Mouse (Mus musculus) heart, embryonic 16.5 days (tissue): ENCODE data around the gene Btbd9. TPM values are rescaled to one million over a fixed set of nuclear protein-coding genes. Genes with fewer than 3 reads are reported as not detected.
A peak's percentile ranks its signal among the peaks of the same experiment; 100 is the strongest.

ENCODE experiments used
- ATAC-seq: fragments of 200-750 bp; cut with Nextera tagmentation; replicated peaks from 2 replicates; pipeline ENCODE4 v1.8.0; 2017; ENCODE audit warnings: moderate number of reproducible peaks; ENCODE audit not compliant: insufficient read depth, low FRiP score; ENCODE audit errors: extremely low read depth
- H3K27ac ChIP-seq: fragments of 300-500 bp; sonication (generic); 2 replicates; pipeline ENCODE4 v1.5.1; 2014; ENCODE audit warnings: mild to moderate bottlenecking, low read length, control low read depth, moderate library complexity
- H3K27me3 ChIP-seq: fragments of 300-500 bp; sonication (generic); 2 replicates; pipeline ENCODE4 v1.6.1; 2014; ENCODE audit warnings: low read length, mixed read lengths; ENCODE audit not compliant: control insufficient read depth, insufficient read depth
- H3K36me3 ChIP-seq: fragments of 300-500 bp; sonication (generic); 2 replicates; pipeline ENCODE4 v1.6.1; 2014; ENCODE audit not compliant: control insufficient read depth, insufficient read depth
- H3K4me1 ChIP-seq: fragments of 300-500 bp; sonication (generic); 2 replicates; pipeline ENCODE4 v1.6.1; 2014; ENCODE audit warnings: low read length, mixed read lengths; ENCODE audit not compliant: control insufficient read depth, insufficient read depth
- H3K4me2 ChIP-seq: fragments of 300-500 bp; sonication (generic); 2 replicates; pipeline ENCODE4 v1.6.1; 2014; ENCODE audit warnings: low read depth, mild to moderate bottlenecking, control low read depth, low read length
- H3K4me3 ChIP-seq: fragments of 300-500 bp; sonication (generic); 2 replicates; pipeline ENCODE4 v1.5.1; 2014; ENCODE audit warnings: mild to moderate bottlenecking, control low read depth, low read length
- H3K9ac ChIP-seq: fragments of 300-500 bp; sonication (generic); 2 replicates; pipeline ENCODE4 v1.6.1; 2014; ENCODE audit warnings: low read length, control low read depth
- H3K9me3 ChIP-seq: fragments of 300-500 bp; sonication (generic); replicated peaks from 2 replicates; pipeline ENCODE4 v1.6.1; 2016; ENCODE audit warnings: low read length; ENCODE audit not compliant: control insufficient read depth
- WGBS: fragments of 180-500 bp; shearing (Covaris S2); extraction: QIAGEN DNeasy Blood & Tissue Kit; methylation state at CpG from one replicate; pipeline ENCODE4 v1.1.7; 2014; 5-methylcytosine and 5-hydroxymethylcytosine counted together
- polyA plus RNA-seq: library from polyadenylated mRNA; unstranded; fragments of >200 nt; fragmentation: Nextera tagmentation; extraction: Ambion mirVana; gene quantifications from 2 replicates; pipeline ENCODE4 v1.2.1, GENCODE M21; 2015

The Btbd9 gene
- polyA plus RNA-seq, 1 experiment from 2014 or later: 38.9 TPM

GRCm38 (mm10) chr17:30490086-30490485 is 86.2 kb downstream of the Btbd9 start:
- no peaks in the 10 kb centered on the region for H3K27me3 ChIP-seq
- no peak overlapping the region for H3K27ac ChIP-seq
- H3K4me1 ChIP-seq: no peaks in the 10 kb centered on the region
- no peaks in the 10 kb centered on the region for H3K9me3 ChIP-seq
- no peak overlapping the region for H3K4me2 ChIP-seq
- WGBS: 89% methylated on average over 5 of the region's 5 CpGs
- no peak overlapping the region for H3K9ac ChIP-seq
- H3K4me3 ChIP-seq: no peak overlapping the region
- no peaks in the 10 kb centered on the region for H3K36me3 ChIP-seq
- no peak for ATAC-seq

GRCm38 (mm10) chr17:30489629-30490028 is 86.7 kb downstream of the Btbd9 start:
- Histone ChIP-seq H3K27me3 (no peaks in the 10 kb centered on the region), H3K4me1 (peaks cover 4% of the 10 kb centered on the region), H3K4me3 (no peak overlapping the region), H3K27ac (no peak overlapping the region), H3K36me3 (no peaks in the 10 kb centered on the region), H3K9me3 (no peaks in the 10 kb centered on the region), H3K4me2 (no peak overlapping the region), H3K9ac (no peak overlapping the region)
- WGBS: 73% methylated on average over 7 of the region's 7 CpGs
- no peak for ATAC-seq

GRCm38 (mm10) chr17:30487695-30488094 is 88.6 kb downstream of the Btbd9 start:
- H3K9ac ChIP-seq: no peak overlapping the region
- WGBS: 76% methylated on average over 5 of the region's 5 CpGs
- H3K27ac ChIP-seq: no peak overlapping the region
- H3K9me3 ChIP-seq: no peaks in the 10 kb centered on the region
- no peaks in the 10 kb centered on the region for H3K36me3 ChIP-seq
- H3K4me1 ChIP-seq: peaks cover 11% of the 10 kb centered on the region
- no peak overlapping the region for H3K4me2 ChIP-seq
- H3K4me3 ChIP-seq: no peak overlapping the region
- H3K27me3 ChIP-seq: no peaks in the 10 kb centered on the region
- no peak for ATAC-seq

GRCm38 (mm10) chr17:30485067-30485854 is 91.0 kb downstream of the Btbd9 start:
- 78% methylated on average over 4 of the region's 4 CpGs for WGBS
- Histone ChIP-seq H3K27ac (peak overlapping the region; percentile 48), H3K27me3 (no peaks in the 10 kb centered on the region), H3K36me3 (no peaks in the 10 kb centered on the region), H3K9me3 (no peaks in the 10 kb centered on the region), H3K4me1 (peaks cover 11% of the 10 kb centered on the region), H3K4me2 (no peak overlapping the region), H3K9ac (no peak overlapping the region), H3K4me3 (no peak overlapping the region)
- ATAC-seq: no peak

- Histone ChIP-seq H3K4me2 (no peak overlapping the region), H3K9me3 (no peaks in the 10 kb centered on the region), H3K36me3 (no peaks in the 10 kb centered on the region), H3K27me3 (no peaks in the 10 kb centered on the region), H3K4me3 (no peak overlapping the region), H3K27ac (peak overlapping the region; percentile 48), H3K4me1 (peaks cover 11% of the 10 kb centered on the region), H3K9ac (no peak overlapping the region)
- peak; percentile 79 for ATAC-seq
- 53% methylated on average over 1 of the region's 1 CpGs for WGBS
Observed at GRCm38 (mm10) chr17:30484446-30485066, 91.7 kb downstream of the Btbd9 start.

- H3K4me1 ChIP-seq: peaks cover 11% of the 10 kb centered on the region
- whole genome bisulfite sequencing: 92% methylated on average over 6 of the region's 6 CpGs
- H3K27me3 ChIP-seq: no peaks in the 10 kb centered on the region
- ATAC-seq: no peak
- no peaks in the 10 kb centered on the region for H3K36me3 ChIP-seq
- no peak overlapping the region for H3K27ac ChIP-seq
- H3K4me3 ChIP-seq: no peak overlapping the region
- H3K9me3 ChIP-seq: no peaks in the 10 kb centered on the region
- no peak overlapping the region for H3K9ac ChIP-seq
- no peak overlapping the region for H3K4me2 ChIP-seq
Observed at GRCm38 (mm10) chr17:30481766-30482165, 94.5 kb downstream of the Btbd9 start.

- Histone ChIP-seq H3K27me3 (no peaks in the 10 kb centered on the region), H3K36me3 (no peaks in the 10 kb centered on the region), H3K9me3 (no peaks in the 10 kb centered on the region), H3K4me2 (no peak overlapping the region), H3K4me3 (no peak overlapping the region), H3K9ac (no peak overlapping the region), H3K4me1 (peaks cover 11% of the 10 kb centered on the region), H3K27ac (no peak overlapping the region)
- WGBS: 91% methylated on average over 10 of the region's 10 CpGs
- ATAC-seq: no peak; the same call in 1 of the 2 replicates
Observed at GRCm38 (mm10) chr17:30481341-30481740, 94.9 kb downstream of the Btbd9 start.

- 82% methylated on average over 8 of the region's 8 CpGs for WGBS
- no peak for ATAC-seq
- peaks cover 11% of the 10 kb centered on the region for H3K4me1 ChIP-seq
- no peak overlapping the region for H3K27ac ChIP-seq
- H3K9ac ChIP-seq: no peak overlapping the region
- H3K4me3 ChIP-seq: no peak overlapping the region
- no peak overlapping the region for H3K4me2 ChIP-seq
- no peaks in the 10 kb centered on the region for H3K9me3 ChIP-seq
- no peaks in the 10 kb centered on the region for H3K27me3 ChIP-seq
- H3K36me3 ChIP-seq: no peaks in the 10 kb centered on the region
Observed at GRCm38 (mm10) chr17:30480381-30480780, 95.9 kb downstream of the Btbd9 start.

GRCm38 (mm10) chr17:30478181-30478580 is 98.1 kb downstream of the Btbd9 start:
- WGBS: 72% methylated on average over 9 of the region's 9 CpGs
- Histone ChIP-seq H3K9ac (no peak overlapping the region), H3K27ac (no peak overlapping the region), H3K9me3 (no peaks in the 10 kb centered on the region), H3K4me3 (no peak overlapping the region), H3K4me2 (no peak overlapping the region), H3K36me3 (no peaks in the 10 kb centered on the region), H3K27me3 (no peaks in the 10 kb centered on the region), H3K4me1 (peaks cover 7% of the 10 kb centered on the region)
- no peak for ATAC-seq
